Mouse (Mus musculus) G1E (cell line): Measurements from ENCODE around the gene Gtf2f2.

Source experiments
- CTCF ChIP-seq: IDR thresholded peaks from 2 replicates; pipeline ENCODE4 v1.5.1; 2012; ENCODE audit warnings: low read depth, low read length, inconsistent platforms, mixed read lengths
- GATA1 ChIP-seq: IDR thresholded peaks from 2 replicates; pipeline ENCODE4 v1.6.1; 2012; ENCODE audit warnings: borderline replicate concordance, low read length, inconsistent platforms, mixed read lengths
- GATA2 ChIP-seq: IDR thresholded peaks from 2 replicates; pipeline ENCODE4 v1.6.1; 2012; ENCODE audit warnings: low read depth, low read length, inconsistent platforms, borderline replicate concordance
- TAL1 ChIP-seq: conservative IDR thresholded peaks from 2 replicates; pipeline ENCODE4 v1.6.1; 2012; ENCODE audit warnings: low read depth, low read length, inconsistent platforms, mixed read lengths

DNA sequence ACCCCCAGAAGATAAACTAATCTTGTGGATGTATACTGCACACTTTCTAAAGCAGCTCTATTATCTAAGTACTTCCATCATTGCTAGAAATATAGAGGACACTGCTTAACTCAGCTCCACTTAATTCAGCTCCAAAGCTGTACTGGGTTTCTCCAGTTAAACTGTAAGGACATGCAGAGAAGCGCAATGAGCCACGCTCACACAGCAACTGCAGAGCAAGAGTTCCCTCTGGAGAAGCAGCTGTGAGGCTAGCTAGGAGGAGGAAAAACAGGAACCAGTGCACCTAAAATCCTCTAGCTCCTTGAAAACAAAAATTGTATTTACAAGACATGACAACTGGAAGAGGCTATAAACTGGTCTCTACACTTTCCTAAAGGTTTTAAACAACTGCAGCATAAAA, 26.8 kb downstream of the Gtf2f2 start:
- no peak for TF ChIP-seq CTCF
- TF ChIP-seq TAL1, result no peak
- no peak for TF ChIP-seq GATA2
- no peak for TF ChIP-seq GATA1
